Mouse (Mus musculus): Measurements from ENCODE around the gene Fam160a1.

DNA sequence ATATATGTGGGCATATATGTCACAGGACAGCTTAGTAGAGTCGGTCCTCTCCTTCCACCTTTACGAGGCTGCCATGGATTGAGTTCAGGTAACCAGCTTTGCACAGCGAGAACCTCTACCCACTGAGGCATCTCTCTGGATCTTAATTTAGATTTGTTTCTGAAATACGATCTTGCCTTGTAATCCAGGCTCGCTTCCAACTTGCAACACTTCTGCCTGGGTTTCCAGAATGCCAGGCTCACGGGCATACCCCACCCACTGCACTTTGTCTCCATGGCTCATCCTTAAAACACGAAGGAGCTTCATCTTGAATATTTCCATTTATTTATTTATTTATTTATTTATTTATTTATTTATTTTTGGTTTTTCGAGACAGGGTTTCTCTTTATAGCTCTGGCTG, 131.8 kb downstream of the Fam160a1 start:
- no peak for TF ChIP-seq CTCF (IDR thresholded peaks at IDR 0.05; ENCODE audit: control insufficient read depth, insufficient read depth, insufficient read length)
- no peak for TF ChIP-seq USF1 (IDR thresholded peaks at IDR 0.05; ENCODE audit: low read depth)

Data from C2C12 (cell line).